Mouse (Mus musculus) granulocyte monocyte progenitor cell, adult 5-6 weeks (primary cell): ENCODE measurements around the gene Hdac9. TPM values are rescaled to one million over a fixed set of nuclear protein-coding genes. Genes with fewer than 3 reads are reported as not detected.

Experiments
- ATAC-seq: replicated peaks from 2 replicates; pipeline ENCODE4 v1.8.0; 2016; ENCODE audit warnings: mild to moderate bottlenecking, moderate TSS enrichment, inconsistent platforms; ENCODE audit not compliant: poor library complexity, severe bottlenecking
- total RNA-seq, 2 experiments: library from RNA; stranded (forward) in 1 of 2; stranded (reverse) in 1 of 2; fragments of 200-712, 200-1000 nt in 1 of 2; fragments of >200 nt in 1 of 2; fragmentation: Nextera tagmentation in 1 of 2; gene quantifications; 2 replicates each; pipeline ENCODE4 v1.2.3; 2014 to 2017

Hdac9 gene
- total RNA-seq, 2 experiments from 2014 or later: 5.7 to 7.2 TPM

- no peak for ATAC-seq
These were observed 491.4 kb downstream of the Hdac9 start for GRCm38 (mm10) chr12:34425468-34425867.

GRCm38 (mm10) chr12:34408139-34408538, 508.8 kb downstream of the Hdac9 start:
- no peak for ATAC-seq

- ATAC-seq: no peak
These were observed 509.8 kb downstream of the Hdac9 start for GRCm38 (mm10) chr12:34407143-34407542.

GRCm38 (mm10) chr12:34402065-34402464, 514.8 kb downstream of the Hdac9 start:
- no peak for ATAC-seq

GRCm38 (mm10) chr12:34398611-34399010, 518.3 kb downstream of the Hdac9 start:
- no peak for ATAC-seq

GRCm38 (mm10) chr12:34394342-34394741, 522.6 kb downstream of the Hdac9 start:
- no peak for ATAC-seq

- ATAC-seq: no peak
These were observed 537.2 kb downstream of the Hdac9 start for GRCm38 (mm10) chr12:34379681-34380080.

- ATAC-seq: peak; percentile 94
These were observed 538.3 kb downstream of the Hdac9 start for GRCm38 (mm10) chr12:34378637-34379036.

GRCm38 (mm10) chr12:34351906-34352305, 565.0 kb downstream of the Hdac9 start:
- no peak for ATAC-seq

- no peak for ATAC-seq
These were observed 569.4 kb downstream of the Hdac9 start for GRCm38 (mm10) chr12:34347529-34347928.

GRCm38 (mm10) chr12:34342761-34343160, 574.1 kb downstream of the Hdac9 start:
- ATAC-seq: no peak

- ATAC-seq: peak; percentile 59; the same call in 1 of the 2 replicates
These were observed 578.0 kb downstream of the Hdac9 start for GRCm38 (mm10) chr12:34338886-34339285.

GRCm38 (mm10) chr12:34334455-34335084, 582.3 kb downstream of the Hdac9 start:
- no peak for ATAC-seq

GRCm38 (mm10) chr12:34332884-34333283, 584.0 kb downstream of the Hdac9 start:
- peak; percentile 80 for ATAC-seq

- no peak for ATAC-seq
These were observed 589.8 kb downstream of the Hdac9 start for GRCm38 (mm10) chr12:34327111-34327510.

GRCm38 (mm10) chr12:34312113-34312719, 604.7 kb downstream of the Hdac9 start:
- ATAC-seq: no peak

- ATAC-seq: no peak
These were observed 611.4 kb downstream of the Hdac9 start for GRCm38 (mm10) chr12:34305453-34305852.

GRCm38 (mm10) chr12:34292346-34292745, 624.5 kb downstream of the Hdac9 start:
- no peak for ATAC-seq

- no peak for ATAC-seq
These were observed 629.7 kb downstream of the Hdac9 start for GRCm38 (mm10) chr12:34287218-34287617.

- no peak for ATAC-seq
These were observed 632.0 kb downstream of the Hdac9 start for GRCm38 (mm10) chr12:34284888-34285287.

- ATAC-seq: no peak
These were observed 632.5 kb downstream of the Hdac9 start for GRCm38 (mm10) chr12:34284396-34284795.

GRCm38 (mm10) chr12:34278822-34279221, 638.1 kb downstream of the Hdac9 start:
- ATAC-seq: no peak
